Mouse (Mus musculus) thymus, adult 2 months (tissue): ENCODE measurements around the gene Srbd1.

Source experiments
- CTCF ChIP-seq: fragments of 200-500 bp; IDR thresholded peaks from 2 replicates; pipeline ENCODE4 v1.5.1; 2012; ENCODE audit warnings: mild to moderate bottlenecking, control low read depth, low read length, moderate library complexity, borderline replicate concordance; ENCODE audit not compliant: control insufficient read depth, poor library complexity, insufficient read depth; ENCODE audit errors: extremely low read depth
- POLR2A ChIP-seq: fragments of 200-500 bp; IDR thresholded peaks from 2 replicates; pipeline ENCODE4 v1.6.1; 2012; ENCODE audit warnings: mild to moderate bottlenecking, low read length, control low read depth, moderate library complexity; ENCODE audit not compliant: control insufficient read depth, poor library complexity, insufficient read depth; ENCODE audit errors: extremely low read depth

DNA sequence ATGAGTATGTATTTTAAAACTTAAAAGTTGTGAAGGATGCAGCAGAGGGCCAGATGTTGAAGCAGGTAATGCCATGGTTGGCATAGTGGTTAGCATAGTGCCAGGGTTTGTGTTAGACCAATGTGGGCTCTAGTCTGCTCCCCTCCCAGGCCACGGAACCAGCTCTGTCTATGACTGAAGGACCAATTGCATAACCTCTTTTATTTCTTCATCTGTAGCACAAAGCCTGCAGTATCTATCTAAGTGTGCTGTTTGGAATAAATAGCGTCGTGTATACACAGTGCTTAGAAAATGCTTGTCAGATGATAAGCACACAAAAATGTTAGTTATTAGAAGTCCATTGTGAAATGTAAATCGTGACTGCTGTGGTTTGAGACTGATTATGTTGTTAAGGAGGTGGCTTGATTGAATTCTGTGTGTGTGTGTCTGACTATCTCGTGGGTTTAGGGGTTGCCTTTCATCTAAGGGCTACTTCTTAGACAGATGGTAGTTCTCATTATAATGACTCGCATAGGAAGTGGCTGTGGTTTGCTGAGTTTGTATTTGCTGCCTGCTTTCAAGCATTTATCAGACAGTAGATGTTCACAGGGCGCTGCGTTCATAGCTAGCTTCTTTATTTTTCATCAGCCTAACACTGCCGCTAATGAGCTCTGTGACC is 39.7 kb upstream of the Srbd1 start:
- TF ChIP-seq POLR2A (no peak), CTCF (no peak)
